Mouse (Mus musculus) myocyte (in vitro differentiated cells): ENCODE measurements at regions not wholly inside any gene's neighbourhood (a gene's known extent, or its start where the extent isn't known, plus 50 kb on each side); places are given as distances from the start of the nearest gene placed in this dataset.

Source experiments
- MAX ChIP-seq: IDR thresholded peaks from one replicate; pipeline ENCODE4 v1.6.1; 2011; ENCODE audit warnings: low read depth, mild to moderate bottlenecking, control low read depth
- POLR2A ChIP-seq: IDR thresholded peaks from one replicate; pipeline ENCODE4 v1.6.1; 2011; ENCODE audit warnings: low read depth, mild to moderate bottlenecking, control low read depth, moderate library complexity; ENCODE audit not compliant: insufficient read length

GRCm38 (mm10) chr6:117405589-117406311 is 237.4 kb downstream of the Cxcl12 start:
- TF ChIP-seq POLR2A = no peak
- TF ChIP-seq MAX = no peak
